Mouse (Mus musculus) liver, embryonic 13.5 days (tissue): ENCODE data around the gene Mknk2. TPM values are rescaled to one million over a fixed set of nuclear protein-coding genes. Genes with fewer than 3 reads are reported as not detected.

Experiments
- ATAC-seq: fragments of 200-750 bp; cut with Nextera tagmentation; 2 replicates; pipeline ENCODE4 v1.8.0; 2017; ENCODE audit warnings: low read depth, mild to moderate bottlenecking, moderate number of reproducible peaks, moderate library complexity
- DNase-seq: peaks from one replicate; pipeline ENCODE4 v3.0.0; 2022
- H3K27ac ChIP-seq: fragments of 300-500 bp; sonication (generic); 2 replicates; pipeline ENCODE4 v1.5.1; 2015; ENCODE audit warnings: moderate library complexity, mild to moderate bottlenecking, inconsistent platforms
- H3K27me3 ChIP-seq: fragments of 300-500 bp; sonication (generic); 2 replicates; pipeline ENCODE4 v1.6.1; 2015; ENCODE audit warnings: mild to moderate bottlenecking, inconsistent platforms
- H3K36me3 ChIP-seq: fragments of 300-500 bp; sonication (generic); 2 replicates; pipeline ENCODE4 v1.6.1; 2015; ENCODE audit warnings: mild to moderate bottlenecking, inconsistent platforms
- H3K4me1 ChIP-seq: fragments of 300-500 bp; sonication (generic); replicated peaks from 2 replicates; pipeline ENCODE4 v1.6.1; 2015; ENCODE audit warnings: inconsistent platforms
- H3K4me2 ChIP-seq: fragments of 300-500 bp; sonication (generic); 2 replicates; pipeline ENCODE4 v1.6.1; 2015; ENCODE audit warnings: inconsistent platforms, mild to moderate bottlenecking, moderate library complexity
- H3K4me3 ChIP-seq: fragments of 300-500 bp; sonication (generic); replicated peaks from 2 replicates; pipeline ENCODE4 v1.5.1; 2015; ENCODE audit warnings: mild to moderate bottlenecking, inconsistent platforms
- H3K9ac ChIP-seq: fragments of 300-500 bp; sonication (generic); 2 replicates; pipeline ENCODE4 v1.6.1; 2015; ENCODE audit warnings: mild to moderate bottlenecking, inconsistent platforms
- H3K9me3 ChIP-seq: fragments of 300-500 bp; sonication (generic); replicated peaks from 2 replicates; pipeline ENCODE4 v1.6.1; 2016; ENCODE audit warnings: inconsistent platforms
- WGBS: fragments of 180-500 bp; shearing (Covaris S2); methylation state at CpG from one replicate; pipeline ENCODE4 v1.1.7; 2015; ENCODE audit not compliant: insufficient replicate concordance; 5-methylcytosine and 5-hydroxymethylcytosine counted together
- polyA plus RNA-seq: library from polyadenylated mRNA; unstranded; fragments of >200 nt; fragmentation: Nextera tagmentation; extraction: Ambion mirVana; gene quantifications from 2 replicates; pipeline ENCODE4 v1.2.1, GENCODE M21; 2015

The Mknk2 gene
- polyA plus RNA-seq, 1 experiment from 2014 or later = 73.8 TPM

- H3K36me3 ChIP-seq = peaks cover 11% of the 10 kb centered on the region
- H3K9me3 ChIP-seq = no peaks in the 10 kb centered on the region
- DNase-seq (no peak), ATAC-seq (no peak)
- peaks cover 63% of the 10 kb centered on the region for H3K4me1 ChIP-seq
- H3K9ac ChIP-seq = no peak overlapping the region
- H3K27ac ChIP-seq = no peak overlapping the region
- no peak overlapping the region for H3K4me3 ChIP-seq
- no peak overlapping the region for H3K4me2 ChIP-seq
- 67% methylated on average over 9 of the region's 9 CpGs for WGBS
- H3K27me3 ChIP-seq = no peaks in the 10 kb centered on the region
These were observed 49.0 kb downstream of the Mknk2 start for GRCm38 (mm10) chr10:80628925-80629324.

DNA sequence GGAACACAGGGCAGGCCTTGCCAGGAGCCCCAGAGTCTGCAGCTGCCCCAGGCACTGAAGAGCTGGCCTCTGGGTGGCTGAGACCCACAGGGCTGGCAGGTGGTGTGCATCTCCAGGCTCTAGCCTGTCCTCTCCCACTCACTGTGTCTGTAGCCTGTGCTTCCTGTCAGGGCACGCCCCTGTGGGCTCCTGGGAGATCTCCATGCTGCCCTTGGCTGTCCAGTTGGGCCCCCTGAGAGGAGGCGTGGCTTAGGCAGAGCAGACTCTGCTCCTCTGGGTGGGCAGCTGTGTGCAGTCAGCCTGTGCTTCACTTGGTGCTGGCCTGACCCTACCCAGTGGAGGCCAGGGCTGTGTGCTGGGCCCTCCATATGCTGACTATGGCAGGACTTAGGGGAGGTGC is 50.2 kb downstream of the Mknk2 start:
- ATAC-seq (0 out of 2 replicates have a peak, but pooled peaks have one; percentile 13), DNase-seq (no peak)
- 34% methylated on average over 2 of the region's 2 CpGs for WGBS
- H3K36me3 ChIP-seq = peaks cover 8% of the 10 kb centered on the region
- no peaks in the 10 kb centered on the region for H3K9me3 ChIP-seq
- no peak overlapping the region for H3K4me2 ChIP-seq
- H3K27ac ChIP-seq = peak overlapping the region; percentile 6
- no peak overlapping the region for H3K4me3 ChIP-seq
- H3K27me3 ChIP-seq = no peaks in the 10 kb centered on the region
- H3K4me1 ChIP-seq = peaks cover 73% of the 10 kb centered on the region
- H3K9ac ChIP-seq = peak overlapping the region; percentile 30; the same call in 1 of the 2 replicates

DNA sequence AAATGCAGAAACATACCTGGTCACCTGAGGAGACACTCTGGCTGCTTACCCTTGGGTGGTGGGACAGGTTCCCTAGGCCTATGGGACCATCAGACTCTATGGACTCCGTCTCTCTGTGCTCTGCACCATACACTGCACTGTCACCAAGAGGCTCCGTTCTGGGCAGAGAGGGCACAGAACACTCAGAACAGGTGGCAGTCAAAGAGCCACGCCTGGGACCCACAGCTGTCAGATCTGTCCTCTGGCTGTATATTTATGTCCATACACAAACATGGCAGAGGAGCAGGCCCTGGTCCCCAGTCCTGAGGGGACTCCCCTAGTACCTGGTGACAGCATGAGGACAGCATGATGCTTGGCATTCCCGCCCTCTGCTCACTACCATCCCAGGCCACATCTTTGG is 52.1 kb downstream of the Mknk2 start:
- no peak for DNase-seq
- H3K4me1 ChIP-seq = peaks cover 71% of the 10 kb centered on the region
- H3K4me2 ChIP-seq = no peak overlapping the region
- no peaks in the 10 kb centered on the region for H3K27me3 ChIP-seq
- H3K36me3 ChIP-seq = peaks cover 4% of the 10 kb centered on the region
- peak overlapping the region; percentile 92; the same call in 1 of the 2 replicates for H3K27ac ChIP-seq
- H3K9me3 ChIP-seq = no peaks in the 10 kb centered on the region
- WGBS = 83% methylated on average over 4 of the region's 4 CpGs
- no peak overlapping the region for H3K4me3 ChIP-seq
- peak overlapping the region; percentile 27; the same call in 1 of the 2 replicates for H3K9ac ChIP-seq
- ATAC-seq = no peak

DNA sequence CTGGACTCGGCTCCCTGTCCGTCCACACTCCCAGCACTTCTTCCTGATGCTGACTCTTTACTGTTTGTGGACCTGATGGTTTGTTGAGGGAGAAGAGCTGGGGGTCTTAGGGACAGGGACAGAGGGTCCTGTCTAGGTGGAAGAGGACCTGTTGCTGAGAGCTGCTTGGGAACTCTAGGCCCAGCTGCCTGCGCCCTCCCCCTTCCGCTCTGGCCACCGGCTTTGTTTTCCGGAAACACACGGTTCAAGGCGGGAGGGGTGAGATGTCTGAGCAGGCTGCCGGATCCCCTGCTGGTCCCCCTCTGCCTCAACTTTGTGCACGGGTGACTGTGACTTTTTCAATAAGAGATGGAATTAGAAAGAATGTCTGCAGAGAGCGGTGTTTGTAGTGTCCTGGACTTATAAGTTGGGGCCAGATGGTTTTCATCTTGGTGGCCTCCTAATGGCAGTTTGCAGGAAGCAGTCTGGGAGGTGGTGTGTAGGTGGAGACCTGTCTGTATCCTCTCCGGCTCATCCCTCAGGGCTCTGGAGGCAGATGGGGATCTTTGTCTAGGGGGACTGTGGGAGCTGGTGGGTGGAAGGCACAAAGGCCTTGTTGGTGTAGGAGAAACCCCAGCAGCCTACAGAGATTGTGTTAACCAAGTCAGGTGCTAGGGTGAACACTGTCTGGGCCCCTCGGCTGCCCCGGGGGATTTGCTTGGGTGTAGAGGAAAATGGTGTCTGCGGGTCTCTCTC is 54.3 kb downstream of the Mknk2 start:
- Histone ChIP-seq H3K27me3 (no peaks in the 10 kb centered on the region), H3K4me3 (peak overlapping the region; percentile 93), H3K9me3 (no peaks in the 10 kb centered on the region), H3K4me2 (peak overlapping the region; percentile 98), H3K4me1 (peaks cover 74% of the 10 kb centered on the region), H3K27ac (peak overlapping the region; percentile 92), H3K9ac (peak overlapping the region; percentile 96), H3K36me3 (no peaks in the 10 kb centered on the region)
- ATAC-seq = no peak
- 13% methylated on average over 15 of the region's 15 CpGs for WGBS
- DNase-seq = peak; percentile 48

DNA sequence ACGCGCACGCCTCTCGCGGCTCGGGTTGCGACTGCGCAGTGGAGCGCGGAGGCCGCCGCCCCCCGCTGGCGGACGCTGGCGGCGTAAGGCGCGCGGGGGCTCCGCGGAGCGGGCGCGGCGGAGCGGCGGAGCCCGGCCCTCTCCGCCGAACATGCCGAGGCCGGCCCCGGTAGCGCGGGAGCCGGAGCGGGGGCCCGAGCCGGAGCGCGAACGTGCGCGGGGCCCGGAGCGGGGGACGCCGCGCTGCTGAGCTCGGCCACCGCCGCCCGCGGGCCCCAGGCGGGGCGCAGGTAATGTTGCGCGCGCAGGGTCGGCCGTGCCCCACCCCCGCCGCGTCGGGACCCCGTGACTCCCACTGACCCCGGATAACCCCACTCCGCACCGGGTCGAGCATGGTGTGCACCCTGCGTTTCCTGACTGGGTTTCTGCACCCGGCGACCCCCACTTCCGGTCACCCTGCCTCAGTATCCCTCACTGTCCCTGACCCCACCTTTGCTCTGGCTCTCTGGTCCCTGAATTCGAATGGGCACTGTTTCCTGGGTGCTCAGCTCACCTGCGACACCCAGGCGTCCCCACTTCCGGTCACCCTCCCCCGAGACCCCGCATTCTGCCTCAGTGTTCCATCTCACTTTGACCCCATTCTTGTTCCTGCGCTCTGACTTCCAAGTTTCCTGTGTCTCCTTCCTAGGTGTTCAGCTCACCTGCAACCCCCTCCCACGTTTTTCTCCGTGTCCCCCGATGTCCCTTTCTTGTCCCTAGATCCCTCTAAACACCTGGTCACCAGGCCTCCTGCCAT is 55.1 kb downstream of the Mknk2 start, which contains the start of gene Csnk1g2:
Gene Csnk1g2 (plus strand): TSS at position 178 of the 796 bp plus-strand sequence.
- DNase-seq (no peak), ATAC-seq (peak; percentile 11)
- Histone ChIP-seq H3K4me1 (peaks cover 72% of the 10 kb centered on the region), H3K9ac (peak within 1 kb of the TSS; percentile 96), H3K4me3 (peak within 1 kb of the TSS; percentile 93), H3K4me2 (peak within 1 kb of the TSS; percentile 98), H3K36me3 (no peaks in the 10 kb centered on the region), H3K9me3 (no peaks in the 10 kb centered on the region), H3K27me3 (no peaks in the 10 kb centered on the region), H3K27ac (peak within 1 kb of the TSS; percentile 96)
- under 1% methylated on average over 85 of the region's 85 CpGs for WGBS

GRCm38 (mm10) chr10:80621940-80622660 is 55.8 kb downstream of the Mknk2 start:
- under 1% methylated on average over 64 of the region's 64 CpGs for WGBS
- peak; percentile 89 for ATAC-seq
- no peaks in the 10 kb centered on the region for H3K9me3 ChIP-seq
- H3K9ac ChIP-seq = peak overlapping the region; percentile 65
- peak overlapping the region; percentile 98 for H3K4me2 ChIP-seq
- DNase-seq = peak; percentile 98
- H3K36me3 ChIP-seq = no peaks in the 10 kb centered on the region
- no peaks in the 10 kb centered on the region for H3K27me3 ChIP-seq
- peak overlapping the region; percentile 93 for H3K4me3 ChIP-seq
- H3K27ac ChIP-seq = peak overlapping the region; percentile 96
- peaks cover 66% of the 10 kb centered on the region for H3K4me1 ChIP-seq

GRCm38 (mm10) chr10:80621690-80621939 is 56.3 kb downstream of the Mknk2 start:
- DNase-seq = no peak
- WGBS = 1% methylated on average over 9 of the region's 9 CpGs
- Histone ChIP-seq H3K9me3 (no peaks in the 10 kb centered on the region), H3K36me3 (no peaks in the 10 kb centered on the region), H3K4me2 (peak overlapping the region; percentile 76), H3K9ac (peak overlapping the region; percentile 65), H3K27ac (peak overlapping the region; percentile 96), H3K4me1 (peaks cover 65% of the 10 kb centered on the region), H3K4me3 (peak overlapping the region; percentile 93), H3K27me3 (no peaks in the 10 kb centered on the region)
- no peak for ATAC-seq

DNA sequence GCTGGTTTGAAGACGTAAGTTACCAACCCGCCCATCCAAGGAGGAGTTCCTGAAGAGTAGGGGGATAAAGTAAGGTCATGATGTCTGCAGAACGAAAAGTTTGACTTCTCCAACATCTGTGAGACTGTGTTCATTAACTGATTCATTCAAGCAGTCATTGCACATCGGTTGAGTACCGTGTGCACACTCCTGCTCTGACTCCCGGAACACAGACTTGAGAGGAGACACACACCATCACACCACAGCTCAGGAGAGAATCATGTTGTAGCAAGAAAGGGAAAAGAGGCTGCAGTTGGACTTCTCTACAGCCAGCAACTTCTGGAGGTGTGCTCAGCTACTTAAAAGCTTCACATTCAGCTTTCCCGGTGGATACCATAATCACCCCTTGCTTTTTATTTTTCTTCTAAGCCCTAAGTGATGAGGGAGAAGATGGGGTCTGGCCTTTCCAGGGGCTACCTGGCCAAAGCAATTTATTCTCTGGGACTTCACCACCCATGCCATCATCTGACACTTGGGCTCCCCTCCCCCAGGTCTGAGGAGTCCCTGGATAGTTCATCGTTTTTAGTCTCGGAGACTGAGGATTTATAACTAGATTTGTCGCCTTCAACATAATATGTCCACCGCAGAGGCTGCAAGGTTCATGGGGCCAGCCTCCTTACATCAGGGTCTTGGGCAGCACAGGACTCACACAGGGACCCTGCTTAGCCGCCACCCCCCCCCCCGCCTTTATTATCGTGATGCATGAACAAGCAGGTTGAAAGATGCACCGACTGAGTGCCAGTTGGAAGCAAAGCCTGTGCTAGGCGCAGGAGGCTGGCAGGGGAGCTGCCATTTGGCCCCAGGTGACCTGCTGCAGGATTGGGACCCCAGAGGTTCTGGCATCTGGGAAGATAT is 56.9 kb downstream of the Mknk2 start:
- Histone ChIP-seq H3K4me3 (peak overlapping the region; percentile 93), H3K4me2 (peak overlapping the region; percentile 76), H3K27me3 (no peaks in the 10 kb centered on the region), H3K9me3 (no peaks in the 10 kb centered on the region), H3K4me1 (peaks cover 59% of the 10 kb centered on the region), H3K36me3 (peaks cover 3% of the 10 kb centered on the region; the same call in 1 of the 2 replicates), H3K27ac (peak overlapping the region; percentile 96), H3K9ac (peak overlapping the region; percentile 65)
- ATAC-seq (no peak), DNase-seq (no peak)
- WGBS = 56% methylated on average over 16 of the region's 16 CpGs

DNA sequence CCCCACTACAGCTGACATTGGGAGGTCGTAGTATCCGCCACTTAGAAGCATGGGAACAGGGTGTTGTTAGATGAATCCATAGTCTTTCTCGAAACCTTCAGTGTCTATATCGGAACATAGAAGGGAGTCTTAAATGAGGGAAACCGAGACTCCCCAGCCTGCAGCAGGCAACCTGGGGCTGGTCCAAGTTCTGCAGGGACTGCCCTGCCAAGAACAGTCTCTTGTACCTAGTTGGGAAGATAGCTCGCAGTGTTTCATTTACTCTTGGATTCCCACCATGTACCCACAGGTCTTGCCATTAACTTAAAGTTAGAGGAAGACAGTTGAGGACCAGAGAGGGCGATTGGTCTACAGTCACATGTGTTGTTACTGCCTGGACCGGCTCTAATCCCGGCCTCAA is 57.5 kb downstream of the Mknk2 start:
- WGBS = 79% methylated on average over 9 of the region's 9 CpGs
- ATAC-seq = no peak

GRCm38 (mm10) chr10:80619465-80620244 is 58.3 kb downstream of the Mknk2 start:
- Histone ChIP-seq H3K4me1 (peaks cover 49% of the 10 kb centered on the region), H3K27me3 (no peaks in the 10 kb centered on the region), H3K9ac (peak overlapping the region; percentile 30; the same call in 1 of the 2 replicates), H3K4me3 (no peak overlapping the region), H3K4me2 (0 out of 2 replicates have a peak overlapping the region, but pooled peaks have one; percentile 11), H3K27ac (peak overlapping the region; percentile 96), H3K9me3 (no peaks in the 10 kb centered on the region), H3K36me3 (peaks cover 16% of the 10 kb centered on the region)
- WGBS = 44% methylated on average over 8 of the region's 8 CpGs
- ATAC-seq (no peak), DNase-seq (no peak)

More for the DNA sequence above, 57.5 kb downstream of the Mknk2 start:
- Histone ChIP-seq H3K36me3 (peaks cover 9% of the 10 kb centered on the region), H3K4me1 (peaks cover 56% of the 10 kb centered on the region), H3K4me2 (no peak overlapping the region), H3K27me3 (no peaks in the 10 kb centered on the region), H3K9ac (no peak overlapping the region), H3K27ac (peak overlapping the region; percentile 96), H3K4me3 (no peak overlapping the region), H3K9me3 (no peaks in the 10 kb centered on the region)
- DNase-seq = no peak
